11 mouse cellular contexts compared by ENCODE assay signal in genomic region chr17:40823817-40824216, GRCm38 (mm10). TPM values are rescaled to one million over a fixed set of nuclear protein-coding genes. Genes with fewer than 3 reads are reported as not detected.
DNase-seq lines count a peak whose midpoint lies in the region; ATAC-seq and TF ChIP-seq lines count a peak whose summit lies in the region.
"Had no signal": no experiment of that assay in that cellular context is flagged by ENCODE, and none has a peak within 500 bp of the region (broad histone marks: within the 10 kb centered on the region; RNA-seq: fewer than 3 reads in every experiment).

No protein-coding gene starts in this region.

- H3K4me1 ChIP-seq in midbrain, postnatal 0 days (ENCODE audit: insufficient read depth, low read length) = no peaks in the 10 kb centered on the region
- H3K4me1 ChIP-seq in midbrain, embryonic 16.5 days (ENCODE audit: control insufficient read depth, insufficient read depth, low read length) = no peaks in the 10 kb centered on the region
- H3K4me1 ChIP-seq: embryonic facial prominence, embryonic 15.5 days; stomach, embryonic 15.5 days had no signal

- WGBS in midbrain, postnatal 0 days = 26% methylated on average over 4 of the region's 4 CpGs
- 30% methylated on average over 4 of the region's 4 CpGs for WGBS in midbrain, embryonic 16.5 days

- H3K4me3 ChIP-seq in midbrain, postnatal 0 days (ENCODE audit: low read depth, low read length) = no peak overlapping the region
- no peak overlapping the region for H3K4me3 ChIP-seq in midbrain, embryonic 16.5 days (ENCODE audit: low read depth, low read length)
- H3K4me3 ChIP-seq: embryonic facial prominence, embryonic 15.5 days; stomach, embryonic 15.5 days had no signal

- TF ChIP-seq CTCF in midbrain, postnatal 0 days (IDR thresholded peaks at IDR 0.05) = peak; percentile 75

- no peak overlapping the region for H3K4me2 ChIP-seq in midbrain, postnatal 0 days (ENCODE audit: low read depth, low read length, poor library complexity, severe bottlenecking)
- H3K4me2 ChIP-seq in midbrain, embryonic 16.5 days (ENCODE audit: low read length) = no peak overlapping the region
- H3K4me2 ChIP-seq: embryonic facial prominence, embryonic 15.5 days; stomach, embryonic 15.5 days had no signal

- H3K27ac ChIP-seq in midbrain, postnatal 0 days (ENCODE audit: low read depth, low read length) = no peak overlapping the region
- H3K27ac ChIP-seq in midbrain, embryonic 16.5 days (ENCODE audit: low read length) = no peak overlapping the region
- H3K27ac ChIP-seq: embryonic facial prominence, embryonic 15.5 days; stomach, embryonic 15.5 days had no signal

- no peaks in the 10 kb centered on the region for H3K36me3 ChIP-seq in midbrain, postnatal 0 days (ENCODE audit: insufficient read depth, low read length)
- H3K36me3 ChIP-seq in midbrain, embryonic 16.5 days (ENCODE audit: control insufficient read depth, insufficient read depth, low read length) = no peaks in the 10 kb centered on the region
- H3K36me3 ChIP-seq in splenic B cell, adult 2 months (ENCODE audit: control insufficient read depth, insufficient read depth, low read length, poor library complexity, severe bottlenecking) = no peaks in the 10 kb centered on the region
- H3K36me3 ChIP-seq: embryonic facial prominence, embryonic 15.5 days; stomach, embryonic 15.5 days had no signal

- peak; percentile 1 to 13 for DNase-seq in cerebellum, postnatal 14 days
- DNase-seq in cerebellum, adult 9-11 months = no peak
- peak; percentile 33 for DNase-seq in midbrain, postnatal 0 days (ENCODE audit: low spot score)
- peak; percentile 20 for DNase-seq in induced T-regulatory cell, adult 2 months (ENCODE audit: low read depth)
- peak; percentile 7 for DNase-seq in splenic B cell, adult 2 months (ENCODE audit: low read depth, low spot score)
- DNase-seq in layer of hippocampus, adult 11-12 months (ENCODE audit: low spot score) = no peak
- no peak for DNase-seq in ovary, postnatal 10 days (ENCODE audit: low spot score)

- no peak for ATAC-seq in midbrain, postnatal 0 days (ENCODE audit: low FRiP score)
- ATAC-seq in midbrain, embryonic 16.5 days = no peak

- no peaks in the 10 kb centered on the region for H3K9me3 ChIP-seq in midbrain, postnatal 0 days (ENCODE audit: low read length)
- no peaks in the 10 kb centered on the region for H3K9me3 ChIP-seq in midbrain, embryonic 16.5 days (replicated peaks; ENCODE audit: control insufficient read depth, low read length, poor library complexity, severe bottlenecking)
- H3K9me3 ChIP-seq: embryonic facial prominence, embryonic 15.5 days; stomach, embryonic 15.5 days had no signal

- H3K9ac ChIP-seq in midbrain, postnatal 0 days (replicated peaks; ENCODE audit: low read length, poor library complexity, severe bottlenecking) = no peak overlapping the region
- no peak overlapping the region for H3K9ac ChIP-seq in midbrain, embryonic 16.5 days (ENCODE audit: low read depth, low read length)
- H3K9ac ChIP-seq: embryonic facial prominence, embryonic 15.5 days; stomach, embryonic 15.5 days had no signal

- no peaks in the 10 kb centered on the region for H3K27me3 ChIP-seq in midbrain, postnatal 0 days (ENCODE audit: insufficient read depth, low read length)
- H3K27me3 ChIP-seq in midbrain, embryonic 16.5 days (ENCODE audit: control insufficient read depth, insufficient read depth, low read depth, low read length) = no peaks in the 10 kb centered on the region
- no peaks in the 10 kb centered on the region for H3K27me3 ChIP-seq in splenic B cell, adult 2 months (ENCODE audit: control insufficient read depth, insufficient read depth, low read length, poor library complexity, severe bottlenecking)
- H3K27me3 ChIP-seq: embryonic facial prominence, embryonic 15.5 days; stomach, embryonic 15.5 days had no signal

RNA-seq across cellular contexts. Expression of gene Rhag, which starts 12.9 kb away (rescaled TPM):
- not detected in 2 replicates for total RNA-seq in midbrain, postnatal 0 days (2014; rRNA removed)
- not detected in 2 replicates for polyA plus RNA-seq in midbrain, postnatal 0 days (2015; fragmentation: Nextera tagmentation; extraction: Ambion mirVana)
- 0.15 and 0.17 TPM in 2 replicates for polyA plus RNA-seq in midbrain, embryonic 16.5 days (2015; fragmentation: Nextera tagmentation; extraction: Ambion mirVana)

RNA-seq across cellular contexts. Expression of gene Crisp2, which starts 17.0 kb away (rescaled TPM):
- total RNA-seq in midbrain, postnatal 0 days (2014; rRNA removed) = not detected in 2 replicates
- polyA plus RNA-seq in midbrain, postnatal 0 days (2015; fragmentation: Nextera tagmentation; extraction: Ambion mirVana) = not detected in 2 replicates
- not detected in 2 replicates for polyA plus RNA-seq in midbrain, embryonic 16.5 days (2015; fragmentation: Nextera tagmentation; extraction: Ambion mirVana)
- polyA plus RNA-seq: intestine, embryonic 14.5 days; stomach, embryonic 15.5 days had no signal

RNA-seq across cellular contexts. Expression of gene 9130008F23Rik, which starts 56.5 kb away (rescaled TPM):
- 0.38 and 2.2 TPM in 2 replicates for total RNA-seq in midbrain, postnatal 0 days (2014; rRNA removed)
- 0.86 and 1.3 TPM in 2 replicates for polyA plus RNA-seq in midbrain, postnatal 0 days (2015; fragmentation: Nextera tagmentation; extraction: Ambion mirVana)
- 0.37 and 1.1 TPM in 2 replicates for polyA plus RNA-seq in midbrain, embryonic 16.5 days (2015; fragmentation: Nextera tagmentation; extraction: Ambion mirVana)

Comparison
In these comparisons a context has a peak if more than half of its experiments do, and no peak if none do; other contexts are left out.
1. DNase-seq: peak in cerebellum, postnatal 14 days (2 of 2), midbrain, postnatal 0 days (single experiment), induced T-regulatory cell, adult 2 months (single experiment) and splenic B cell, adult 2 months (single experiment); none in cerebellum, adult 9-11 months (single experiment), layer of hippocampus, adult 11-12 months (single experiment) and ovary, postnatal 10 days (single experiment).